Mouse (Mus musculus): Measurements from ENCODE around the gene Derl3.
A peak's percentile ranks its signal among the peaks of the same experiment; 100 is the strongest.
"Not testable (repeated sequence)": the region's sequence is repeated elsewhere in the genome, so short reads cannot be mapped to it uniquely, and the experiment has no call there.

The Derl3 gene

GRCm38 (mm10) chr10:75893089-75893750, at the start of gene Derl3:
TSS of gene Derl3 (plus strand) at chr10:75893413.
- DNase-seq (ENCODE audit: low spot score in 2 of 2), result peak; percentile 97 to 98

- not testable (repeated sequence) for DNase-seq (ENCODE audit: low spot score in 2 of 2)
These were observed 49.3 kb upstream of the Derl3 start for GRCm38 (mm10) chr10:75843898-75844297.

- DNase-seq (ENCODE audit: low spot score in 2 of 2), result no peak
These were observed 48.4 kb upstream of the Derl3 start for GRCm38 (mm10) chr10:75844800-75845199.

- no peak for DNase-seq (ENCODE audit: low spot score in 2 of 2)
These were observed 47.8 kb upstream of the Derl3 start for GRCm38 (mm10) chr10:75845306-75845930.

GRCm38 (mm10) chr10:75848382-75848781, 44.8 kb upstream of the Derl3 start:
- DNase-seq (ENCODE audit: low spot score in 2 of 2), result no peak

- no peak for DNase-seq (ENCODE audit: low spot score in 2 of 2)
These were observed 42.1 kb upstream of the Derl3 start for GRCm38 (mm10) chr10:75851076-75851475.

GRCm38 (mm10) chr10:75851681-75852080, 41.5 kb upstream of the Derl3 start:
- DNase-seq (ENCODE audit: low spot score in 2 of 2), result no peak

GRCm38 (mm10) chr10:75852539-75853125, 40.6 kb upstream of the Derl3 start:
- no peak for DNase-seq (ENCODE audit: low spot score in 2 of 2)

GRCm38 (mm10) chr10:75853452-75853851, 39.8 kb upstream of the Derl3 start:
- peak; percentile 67 to 72 for DNase-seq (ENCODE audit: low spot score in 2 of 2)

GRCm38 (mm10) chr10:75854096-75854495, 39.1 kb upstream of the Derl3 start:
- DNase-seq (ENCODE audit: low spot score in 2 of 2), result no peak

- DNase-seq (ENCODE audit: low spot score in 2 of 2), result no peak
These were observed 38.4 kb upstream of the Derl3 start for GRCm38 (mm10) chr10:75854791-75855190.

GRCm38 (mm10) chr10:75855416-75855981, 37.7 kb upstream of the Derl3 start:
- DNase-seq (ENCODE audit: low spot score in 2 of 2), result no peak

- DNase-seq (ENCODE audit: low spot score in 2 of 2), result no peak
These were observed 36.9 kb upstream of the Derl3 start for GRCm38 (mm10) chr10:75856155-75856907.

- no peak for DNase-seq (ENCODE audit: low spot score in 2 of 2)
These were observed 36.2 kb upstream of the Derl3 start for GRCm38 (mm10) chr10:75856976-75857375.

GRCm38 (mm10) chr10:75857598-75857997, 35.6 kb upstream of the Derl3 start:
- no peak for DNase-seq (ENCODE audit: low spot score in 2 of 2)

- peak in 1 of 2 experiments; percentile 41 for DNase-seq (ENCODE audit: low spot score in 2 of 2)
These were observed 34.0 kb upstream of the Derl3 start for GRCm38 (mm10) chr10:75859107-75859746.

GRCm38 (mm10) chr10:75859786-75860470, 33.3 kb upstream of the Derl3 start, which contains the start of gene Mif:
TSS of gene Mif (minus strand) at chr10:75860240.
- peak; percentile 73 to 80 for DNase-seq (ENCODE audit: low spot score in 2 of 2)

GRCm38 (mm10) chr10:75860746-75861145, 32.5 kb upstream of the Derl3 start:
- no peak for DNase-seq (ENCODE audit: low spot score in 2 of 2)

- no peak for DNase-seq (ENCODE audit: low spot score in 2 of 2)
These were observed 31.6 kb upstream of the Derl3 start for GRCm38 (mm10) chr10:75861587-75861986.

- DNase-seq (ENCODE audit: low spot score in 2 of 2), result no peak
These were observed 20.9 kb upstream of the Derl3 start for GRCm38 (mm10) chr10:75872025-75872914.
